Mouse (Mus musculus): ENCODE results near the gene Sergef. TPM values are rescaled to one million over a fixed set of nuclear protein-coding genes. Genes with fewer than 3 reads are reported as not detected.

The Sergef gene
- polyA plus RNA-seq (2012; rRNA removed; ENCODE audit: low replicate concordance), result 6.3 and 12.0 TPM in 2 replicates

GRCm38 (mm10) chr7:46639692-46640031 lies at the start of gene Sergef:
Gene Sergef, minus strand, starts transcription at chr7:46639807.

GRCm38 (mm10) chr7:46672160-46672672 lies 32.6 kb upstream of the Sergef start, which contains the start of gene Tph1:
Gene Tph1, minus strand, starts transcription at chr7:46672537.

GRCm38 (mm10) chr7:46396231-46396927 lies 243.2 kb downstream of the Sergef start, which contains the start of gene Kcnc1:
Gene Kcnc1, plus strand, starts transcription at chr7:46396497.

Other genes starting within 250 kb of the Sergef start
- 0.04 and 0.33 TPM in 2 replicates for gene Kcnc1, start 243.3 kb downstream of the Sergef start, polyA plus RNA-seq (2012; rRNA removed; ENCODE audit: low replicate concordance)
- 0.31 TPM in 1 of 2 replicates, not detected in the other for gene Tph1, start 32.7 kb upstream of the Sergef start, polyA plus RNA-seq (2012; rRNA removed; ENCODE audit: low replicate concordance)
- 5.0 and 12.3 TPM in 2 replicates for gene Saal1, start 70.9 kb upstream of the Sergef start, polyA plus RNA-seq (2012; rRNA removed; ENCODE audit: low replicate concordance)
- 5.9 and 9.4 TPM in 2 replicates for gene Saa3, start 75.9 kb upstream of the Sergef start, polyA plus RNA-seq (2012; rRNA removed; ENCODE audit: low replicate concordance)
- gene Saa4, start 92.8 kb upstream of the Sergef start, polyA plus RNA-seq (2012; rRNA removed; ENCODE audit: low replicate concordance), result not detected in 2 replicates
- gene Saa1, start 103.2 kb upstream of the Sergef start, polyA plus RNA-seq (2012; rRNA removed; ENCODE audit: low replicate concordance), result 0.30 TPM in 1 of 2 replicates, not detected in the other
- not detected in 2 replicates for gene Saa2, start 112.0 kb upstream of the Sergef start, polyA plus RNA-seq (2012; rRNA removed; ENCODE audit: low replicate concordance)
- 21.1 and 23.9 TPM in 2 replicates for gene Hps5, start 156.3 kb upstream of the Sergef start, polyA plus RNA-seq (2012; rRNA removed; ENCODE audit: low replicate concordance)
- gene Gtf2h1, start 156.3 kb upstream of the Sergef start, polyA plus RNA-seq (2012; rRNA removed; ENCODE audit: low replicate concordance), result 10.5 and 11.9 TPM in 2 replicates
- 992 and 1,501 TPM in 2 replicates for gene Ldha, start 201.7 kb upstream of the Sergef start, polyA plus RNA-seq (2012; rRNA removed; ENCODE audit: low replicate concordance)
- not detected in 2 replicates for gene Ldhc, start 221.4 kb upstream of the Sergef start, polyA plus RNA-seq (2012; rRNA removed; ENCODE audit: low replicate concordance)

All from subcutaneous adipose tissue, adult 2 months (tissue).